Mouse (Mus musculus): ENCODE data around the gene Lamc2.

Lamc2 gene

GRCm38 (mm10) chr1:153185828-153186803, at the start of gene Lamc2:
Gene Lamc2 (minus strand): TSS chr1:153186447.
- in situ Hi-C loops (cut with MseI, MboI), result no loop called here

- in situ Hi-C loops (cut with MseI, MboI), result no loop called here
Observed at GRCm38 (mm10) chr1:153235576-153235975, 49.3 kb upstream of the Lamc2 start.

GRCm38 (mm10) chr1:153231681-153232080, 45.4 kb upstream of the Lamc2 start:
- in situ Hi-C loops (cut with MseI, MboI), result loop anchor here in 1 of 2 experiments (5.0 kb wide), 1 partner anchor 889 kb away; no protein-coding TSS in a partner anchor

- in situ Hi-C loops (cut with MseI, MboI), result no loop called here
Observed at GRCm38 (mm10) chr1:153227916-153228315, 41.7 kb upstream of the Lamc2 start.

GRCm38 (mm10) chr1:153227096-153227495, 40.8 kb upstream of the Lamc2 start:
- in situ Hi-C loops (cut with MseI, MboI), result no loop called here

- in situ Hi-C loops (cut with MseI, MboI), result no loop called here
Observed at GRCm38 (mm10) chr1:153225786-153226725, 39.8 kb upstream of the Lamc2 start.

GRCm38 (mm10) chr1:153224331-153224730, 38.1 kb upstream of the Lamc2 start:
- in situ Hi-C loops (cut with MseI, MboI), result no loop called here

GRCm38 (mm10) chr1:153219376-153219775, 33.1 kb upstream of the Lamc2 start:
- in situ Hi-C loops (cut with MseI, MboI), result no loop called here

- in situ Hi-C loops (cut with MseI, MboI), result no loop called here
Observed at GRCm38 (mm10) chr1:153216516-153216915, 30.3 kb upstream of the Lamc2 start.

GRCm38 (mm10) chr1:153215676-153216075, 29.4 kb upstream of the Lamc2 start:
- in situ Hi-C loops (cut with MseI, MboI), result no loop called here

- in situ Hi-C loops (cut with MseI, MboI), result no loop called here
Observed at GRCm38 (mm10) chr1:153210992-153211391, 24.7 kb upstream of the Lamc2 start.

GRCm38 (mm10) chr1:153210198-153210597, 24.0 kb upstream of the Lamc2 start:
- in situ Hi-C loops (cut with MseI, MboI), result no loop called here

- in situ Hi-C loops (cut with MseI, MboI), result no loop called here
Observed at GRCm38 (mm10) chr1:153202195-153202594, 15.9 kb upstream of the Lamc2 start.

GRCm38 (mm10) chr1:153201448-153201847, 15.2 kb upstream of the Lamc2 start:
- in situ Hi-C loops (cut with MseI, MboI), result no loop called here

- in situ Hi-C loops (cut with MseI, MboI), result no loop called here
Observed at GRCm38 (mm10) chr1:153197316-153197850, 11.1 kb upstream of the Lamc2 start.

- in situ Hi-C loops (cut with MseI, MboI), result no loop called here
Observed at GRCm38 (mm10) chr1:153192945-153193344, 6.7 kb upstream of the Lamc2 start.

GRCm38 (mm10) chr1:153192379-153192778, 6.1 kb upstream of the Lamc2 start:
- in situ Hi-C loops (cut with MseI, MboI), result no loop called here

- in situ Hi-C loops (cut with MseI, MboI), result no loop called here
Observed at GRCm38 (mm10) chr1:153191943-153192329, 5.7 kb upstream of the Lamc2 start.

GRCm38 (mm10) chr1:153191237-153191942, 5.1 kb upstream of the Lamc2 start:
- in situ Hi-C loops (cut with MseI, MboI), result no loop called here

- in situ Hi-C loops (cut with MseI, MboI), result no loop called here
Observed at GRCm38 (mm10) chr1:153188081-153188480, 1.8 kb upstream of the Lamc2 start.
